Mouse (Mus musculus) kidney, adult 2 months (tissue): ENCODE measurements at regions not wholly inside any gene's neighbourhood (a gene's known extent, or its start where the extent isn't known, plus 50 kb on each side); places are given as distances from the start of the nearest gene placed in this dataset.

Experiments
- CTCF ChIP-seq: fragments of 200-500 bp; conservative IDR thresholded peaks from 2 replicates; pipeline ENCODE4 v1.5.1; 2011; ENCODE audit warnings: low read depth, mild to moderate bottlenecking, control low read depth, low read length, moderate library complexity, mixed read lengths; ENCODE audit not compliant: insufficient read depth, insufficient read length
- POLR2A ChIP-seq: fragments of 200-500 bp; IDR thresholded peaks from one replicate; pipeline ENCODE4 v1.6.1; 2011; ENCODE audit warnings: low read depth, low read length, control low read depth

DNA sequence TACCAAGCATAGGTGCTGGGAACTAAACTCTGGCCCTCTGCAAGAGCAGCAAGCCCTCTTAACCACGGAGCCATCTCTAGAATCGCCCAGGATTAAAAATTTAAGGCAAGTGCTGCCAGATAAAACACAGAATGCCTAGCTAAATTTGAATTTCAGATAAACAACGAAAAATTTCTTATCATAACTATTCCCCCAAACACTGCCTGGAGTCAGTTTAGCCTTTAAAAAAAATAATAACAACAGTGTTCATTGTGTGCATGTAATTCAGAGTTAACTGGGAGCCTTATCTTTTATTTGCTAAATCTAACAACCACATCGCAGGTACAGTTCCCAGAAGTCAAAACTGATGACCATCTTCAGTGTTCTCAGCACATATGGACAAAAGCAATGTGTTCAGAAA is 132.1 kb downstream of the Zfp36l1 start:
- no peak for TF ChIP-seq POLR2A
- TF ChIP-seq CTCF: no peak
